27 mouse cellular contexts compared by ENCODE assay signal in the genomic region with DNA sequence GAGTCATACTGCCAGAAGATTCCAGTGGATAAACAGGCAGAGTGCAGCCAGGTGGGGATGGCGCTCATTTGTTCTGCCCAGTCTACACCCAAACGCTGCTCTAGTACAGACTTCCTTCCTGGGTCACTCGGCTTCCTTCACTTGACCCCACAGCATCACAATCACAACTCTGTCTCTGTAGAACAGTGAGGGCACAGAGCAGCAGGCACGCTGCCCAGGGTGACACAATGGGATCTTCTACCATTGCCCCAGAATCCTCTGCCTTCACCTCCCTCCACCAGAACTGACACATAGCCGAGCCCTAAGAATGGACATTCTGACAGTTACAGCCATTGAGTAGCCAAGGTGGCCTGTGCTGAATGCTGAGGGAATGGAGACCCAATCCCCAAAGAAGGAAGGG. TPM values are rescaled to one million over a fixed set of nuclear protein-coding genes. Genes with fewer than 3 reads are reported as not detected.
DNase-seq lines count a peak whose midpoint lies in the region; ATAC-seq lines count a peak whose summit lies in the region.
"Had no signal": no experiment of that assay in that cellular context is flagged by ENCODE, and none has a peak within 500 bp of the region (broad histone marks: within the 10 kb centered on the region; RNA-seq: fewer than 3 reads in every experiment).

No protein-coding gene starts in this region.

- WGBS in embryonic facial prominence, embryonic 12.5 days, result 84% methylated on average over 5 of the region's 5 CpGs
- WGBS in embryonic facial prominence, embryonic 10.5 days, result 89% methylated on average over 5 of the region's 5 CpGs
- 94% methylated on average over 5 of the region's 5 CpGs for WGBS in limb, embryonic 12.5 days
- 97% methylated on average over 5 of the region's 5 CpGs for WGBS in limb, embryonic 10.5 days
- WGBS in embryonic facial prominence, embryonic 14.5 days, result 79% methylated on average over 5 of the region's 5 CpGs

- peak overlapping the region; percentile 76; the same call in 1 of the 2 replicates for H3K27ac ChIP-seq in embryonic facial prominence, embryonic 12.5 days
- H3K27ac ChIP-seq in embryonic facial prominence, embryonic 10.5 days (replicated peaks), result no peak overlapping the region
- 0 out of 2 replicates have a peak overlapping the region, but pooled peaks have one; percentile 29 for H3K27ac ChIP-seq in limb, embryonic 12.5 days
- H3K27ac ChIP-seq in limb, embryonic 10.5 days, result no peak overlapping the region
- peak overlapping the region; percentile 67 for H3K27ac ChIP-seq in embryonic facial prominence, embryonic 14.5 days (replicated peaks; ENCODE audit: low read depth, low read length)
- H3K27ac ChIP-seq: gastrocnemius, adult 2 months; heart, embryonic 15.5 days; hindbrain, embryonic 13.5 days had no signal

- no peak for DNase-seq in embryonic facial prominence, embryonic 10.5 days (ENCODE audit: low spot score)
- no peak for DNase-seq in limb, embryonic 10.5 days (ENCODE audit: low spot score)
- DNase-seq in embryonic facial prominence, embryonic 14.5 days (ENCODE audit: low spot score), result no peak
- no peak for DNase-seq in gastrocnemius, postnatal 4 days (ENCODE audit: low spot score in 2 of 2)
- DNase-seq in urinary bladder, postnatal 4 days (ENCODE audit: low spot score in 2 of 2), result no peak
- DNase-seq: adrenal gland, postnatal 10 days; adrenal gland, postnatal 36 days; cerebellum, adult 11 months; cerebellum, adult 2 months; cerebellum, adult 9-11 months; cerebellum, postnatal 36 days; embryo, embryonic 11 days; forebrain, postnatal 0 days; gastrocnemius, adult 2 months; gastrocnemius, postnatal 14 days; heart, adult 18-20 months; heart, postnatal 10 days; heart, postnatal 36 days had no signal

- no peaks in the 10 kb centered on the region for H3K9me3 ChIP-seq in embryonic facial prominence, embryonic 12.5 days
- no peaks in the 10 kb centered on the region for H3K9me3 ChIP-seq in embryonic facial prominence, embryonic 10.5 days
- H3K9me3 ChIP-seq in limb, embryonic 12.5 days, result no peaks in the 10 kb centered on the region
- no peaks in the 10 kb centered on the region for H3K9me3 ChIP-seq in limb, embryonic 10.5 days (replicated peaks)
- H3K9me3 ChIP-seq in embryonic facial prominence, embryonic 14.5 days (ENCODE audit: control insufficient read depth, low read length), result no peaks in the 10 kb centered on the region
- H3K9me3 ChIP-seq: heart, embryonic 12.5 days; heart, embryonic 15.5 days; hindbrain, embryonic 10.5 days; hindbrain, embryonic 13.5 days had no signal

- H3K4me2 ChIP-seq in embryonic facial prominence, embryonic 12.5 days (replicated peaks), result no peak overlapping the region
- no peak overlapping the region for H3K4me2 ChIP-seq in limb, embryonic 12.5 days
- 0 out of 2 replicates have a peak overlapping the region, but pooled peaks have one; percentile 13 for H3K4me2 ChIP-seq in embryonic facial prominence, embryonic 14.5 days (ENCODE audit: low read depth, low read length)
- H3K4me2 ChIP-seq: heart, embryonic 12.5 days; heart, embryonic 15.5 days; hindbrain, embryonic 13.5 days had no signal

- H3K9ac ChIP-seq in embryonic facial prominence, embryonic 12.5 days, result no peak overlapping the region
- no peak overlapping the region for H3K9ac ChIP-seq in limb, embryonic 12.5 days (replicated peaks)
- no peak overlapping the region for H3K9ac ChIP-seq in embryonic facial prominence, embryonic 14.5 days (ENCODE audit: low read depth, low read length)
- H3K9ac ChIP-seq: forebrain, postnatal 0 days; heart, embryonic 12.5 days; heart, embryonic 15.5 days; hindbrain, embryonic 13.5 days had no signal

- no peak overlapping the region for H3K4me3 ChIP-seq in embryonic facial prominence, embryonic 12.5 days
- H3K4me3 ChIP-seq in embryonic facial prominence, embryonic 10.5 days, result no peak overlapping the region
- no peak overlapping the region for H3K4me3 ChIP-seq in limb, embryonic 12.5 days (replicated peaks)
- H3K4me3 ChIP-seq in limb, embryonic 10.5 days, result no peak overlapping the region
- H3K4me3 ChIP-seq in embryonic facial prominence, embryonic 14.5 days (ENCODE audit: low read depth, low read length), result no peak overlapping the region
- H3K4me3 ChIP-seq: gastrocnemius, adult 2 months; heart, embryonic 12.5 days; heart, embryonic 15.5 days; hindbrain, embryonic 10.5 days; hindbrain, embryonic 13.5 days had no signal

- peaks cover 3% of the 10 kb centered on the region; the same call in 1 of the 2 replicates for H3K27me3 ChIP-seq in embryonic facial prominence, embryonic 12.5 days
- peaks cover 19% of the 10 kb centered on the region for H3K27me3 ChIP-seq in embryonic facial prominence, embryonic 10.5 days (replicated peaks; ENCODE audit: low read depth, poor library complexity, severe bottlenecking)
- H3K27me3 ChIP-seq in limb, embryonic 12.5 days, result 0 out of 2 replicates have a peak, but pooled peaks cover 3% of the 10 kb centered on the region
- H3K27me3 ChIP-seq in limb, embryonic 10.5 days (ENCODE audit: low read depth, poor library complexity, severe bottlenecking), result no peaks in the 10 kb centered on the region
- no peaks in the 10 kb centered on the region; the same call in 1 of the 2 replicates for H3K27me3 ChIP-seq in embryonic facial prominence, embryonic 14.5 days (replicated peaks; ENCODE audit: control insufficient read depth, insufficient read depth, low read length)

- H3K4me1 ChIP-seq in embryonic facial prominence, embryonic 12.5 days, result peaks cover 28% of the 10 kb centered on the region
- peaks cover 47% of the 10 kb centered on the region for H3K4me1 ChIP-seq in embryonic facial prominence, embryonic 10.5 days
- peaks cover 33% of the 10 kb centered on the region for H3K4me1 ChIP-seq in limb, embryonic 12.5 days (replicated peaks)
- peaks cover 39% of the 10 kb centered on the region for H3K4me1 ChIP-seq in limb, embryonic 10.5 days
- peaks cover 29% of the 10 kb centered on the region for H3K4me1 ChIP-seq in embryonic facial prominence, embryonic 14.5 days (ENCODE audit: control insufficient read depth, insufficient read depth, low read length)
- H3K4me1 ChIP-seq: heart, embryonic 15.5 days had no signal

- no peak for ATAC-seq in embryonic facial prominence, embryonic 12.5 days (ENCODE audit: insufficient number of reproducible peaks, insufficient read depth, low FRiP score, low TSS enrichment)
- ATAC-seq in limb, embryonic 12.5 days (ENCODE audit: insufficient number of reproducible peaks, insufficient read depth, low FRiP score, low TSS enrichment, low read depth), result no peak
- ATAC-seq in embryonic facial prominence, embryonic 14.5 days (ENCODE audit: low read depth), result no peak
- ATAC-seq: activated CD4-positive, CD25-positive, alpha-beta regulatory T cell, adult 4 months; forebrain, embryonic 14.5 days; hindbrain, embryonic 16.5 days had no signal

- H3K36me3 ChIP-seq in embryonic facial prominence, embryonic 12.5 days, result no peaks in the 10 kb centered on the region
- H3K36me3 ChIP-seq in embryonic facial prominence, embryonic 10.5 days (replicated peaks), result no peaks in the 10 kb centered on the region
- no peaks in the 10 kb centered on the region for H3K36me3 ChIP-seq in limb, embryonic 12.5 days
- H3K36me3 ChIP-seq in limb, embryonic 10.5 days, result no peaks in the 10 kb centered on the region
- no peaks in the 10 kb centered on the region for H3K36me3 ChIP-seq in embryonic facial prominence, embryonic 14.5 days (ENCODE audit: control insufficient read depth, insufficient read depth, low read length)
- H3K36me3 ChIP-seq: heart, embryonic 12.5 days; heart, embryonic 15.5 days; hindbrain, embryonic 10.5 days; hindbrain, embryonic 13.5 days had no signal

RNA-seq across cellular contexts. Expression of a gene that starts 20.3 kb away (rescaled TPM):
- polyA plus RNA-seq in embryonic facial prominence, embryonic 12.5 days (2016; fragmentation: Nextera tagmentation; extraction: Ambion mirVana), result 7.1 and 8.3 TPM in 2 replicates
- polyA plus RNA-seq in embryonic facial prominence, embryonic 10.5 days (2016; fragmentation: Nextera tagmentation; extraction: Ambion mirVana), result 4.2 and 5.4 TPM in 2 replicates
- 5.2 and 5.4 TPM in 2 replicates for polyA plus RNA-seq in limb, embryonic 12.5 days (2016; fragmentation: Nextera tagmentation; extraction: Ambion mirVana)
- polyA plus RNA-seq in limb, embryonic 10.5 days (2016; fragmentation: Nextera tagmentation; extraction: Ambion mirVana), result 1.5 and 2.0 TPM in 2 replicates
- 6.4 and 8.7 TPM in 2 replicates for polyA plus RNA-seq in embryonic facial prominence, embryonic 14.5 days (2014; fragmentation: Nextera tagmentation; extraction: Ambion mirVana)
- total RNA-seq in gastrocnemius, postnatal 4 days (2021), result 1 to 10 TPM; 1.2 to 1.4 TPM

Comparison
In these comparisons a context has a peak if more than half of its experiments do, and no peak if none do; other contexts are left out.
1. H3K27ac ChIP-seq: peak in embryonic facial prominence, embryonic 12.5 days (single experiment), limb, embryonic 12.5 days (single experiment) and embryonic facial prominence, embryonic 14.5 days (single experiment); none in embryonic facial prominence, embryonic 10.5 days (single experiment) and limb, embryonic 10.5 days (single experiment).